Mouse (Mus musculus): Measurements from ENCODE around the gene Adgrg3. TPM values are rescaled to one million over a fixed set of nuclear protein-coding genes. Genes with fewer than 3 reads are reported as not detected.

Adgrg3 gene
- polyA plus RNA-seq, 1 experiment from 2014 or later = 3.7 TPM

DNA sequence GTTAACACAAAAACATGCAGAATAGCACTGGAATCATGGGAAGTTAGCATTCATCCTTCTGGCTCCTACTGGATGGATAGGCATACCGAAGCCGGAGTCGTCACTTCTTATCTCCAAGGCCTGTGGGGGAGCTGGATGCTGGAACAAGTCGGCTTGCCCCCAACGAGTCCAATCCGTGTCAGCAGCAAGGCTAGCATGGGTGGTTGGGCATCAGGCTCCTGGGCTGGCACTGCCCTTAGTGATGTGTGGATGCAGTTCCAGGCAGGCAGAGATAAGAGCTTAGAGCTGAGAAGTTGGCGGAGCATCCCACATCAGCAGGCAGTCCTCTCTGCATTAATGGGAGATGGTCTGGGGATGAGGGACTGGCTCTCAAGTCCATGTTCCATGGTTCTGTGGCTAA lies 29.9 kb upstream of the Adgrg3 start:
- 47% methylated on average over 7 of the region's 7 CpGs for WGBS
- H3K4me3 ChIP-seq (ENCODE audit: control insufficient read depth in 1 of 2, insufficient read depth in 1 of 2, low read depth in 1 of 2, low read length in 2 of 2) = no peak overlapping the region
- no peak for ATAC-seq (ENCODE audit: insufficient number of reproducible peaks, insufficient read depth, low FRiP score, low read depth)
- H3K9ac ChIP-seq (ENCODE audit: low read length) = no peak overlapping the region
- H3K9me3 ChIP-seq (ENCODE audit: control insufficient read depth, low read length) = no peaks in the 10 kb centered on the region
- H3K4me2 ChIP-seq (ENCODE audit: low read length) = no peak overlapping the region
- no peaks in the 10 kb centered on the region for H3K36me3 ChIP-seq (ENCODE audit: control insufficient read depth, insufficient read depth, low read length)
- peaks cover 31 to 50% of the 10 kb centered on the region in 2 experiments for H3K4me1 ChIP-seq (ENCODE audit: control insufficient read depth in 2 of 2, insufficient read depth in 2 of 2, low read length in 2 of 2)
- H3K27me3 ChIP-seq (ENCODE audit: control insufficient read depth, insufficient read depth, low read length) = no peaks in the 10 kb centered on the region
- H3K27ac ChIP-seq (replicated peaks in 1 of 2; ENCODE audit: control insufficient read depth in 1 of 2, insufficient read depth in 1 of 2, low read depth in 2 of 2, low read length in 2 of 2) = no peak overlapping the region

DNA sequence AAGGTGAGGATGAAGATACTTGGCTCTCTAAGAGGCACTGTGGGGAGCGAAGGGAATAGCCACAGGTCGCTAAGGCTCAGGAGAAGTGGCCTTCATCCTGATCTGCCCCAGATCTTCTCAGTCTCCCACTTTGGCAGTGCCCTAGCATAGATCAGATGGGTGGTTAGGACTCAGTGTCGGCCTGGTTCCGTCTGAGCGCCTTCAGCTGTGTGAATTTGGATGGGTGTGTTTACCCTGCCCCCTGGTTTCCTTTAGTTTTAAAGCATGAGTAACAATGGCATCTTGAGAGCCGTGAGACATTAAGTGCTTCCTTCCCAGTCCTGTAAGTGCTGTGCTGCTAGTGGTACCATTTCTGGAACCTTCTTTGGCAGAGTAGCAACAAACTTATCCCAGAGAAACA lies 28.9 kb upstream of the Adgrg3 start:
- Histone ChIP-seq H3K9me3 (ENCODE audit: control insufficient read depth, low read length) (no peaks in the 10 kb centered on the region), H3K27ac (replicated peaks in 1 of 2; ENCODE audit: control insufficient read depth in 1 of 2, insufficient read depth in 1 of 2, low read depth in 2 of 2, low read length in 2 of 2) (no peak overlapping the region), H3K4me3 (ENCODE audit: control insufficient read depth in 1 of 2, insufficient read depth in 1 of 2, low read depth in 1 of 2, low read length in 2 of 2) (no peak overlapping the region), H3K4me1 (ENCODE audit: control insufficient read depth in 2 of 2, insufficient read depth in 2 of 2, low read length in 2 of 2) (peaks cover 28 to 50% of the 10 kb centered on the region in 2 experiments), H3K27me3 (ENCODE audit: control insufficient read depth, insufficient read depth, low read length) (no peaks in the 10 kb centered on the region), H3K4me2 (ENCODE audit: low read length) (no peak overlapping the region), H3K9ac (ENCODE audit: low read length) (no peak overlapping the region), H3K36me3 (ENCODE audit: control insufficient read depth, insufficient read depth, low read length) (no peaks in the 10 kb centered on the region)
- whole genome bisulfite sequencing = 79% methylated on average over 6 of the region's 6 CpGs
- no peak for ATAC-seq (ENCODE audit: insufficient number of reproducible peaks, insufficient read depth, low FRiP score, low read depth)

DNA sequence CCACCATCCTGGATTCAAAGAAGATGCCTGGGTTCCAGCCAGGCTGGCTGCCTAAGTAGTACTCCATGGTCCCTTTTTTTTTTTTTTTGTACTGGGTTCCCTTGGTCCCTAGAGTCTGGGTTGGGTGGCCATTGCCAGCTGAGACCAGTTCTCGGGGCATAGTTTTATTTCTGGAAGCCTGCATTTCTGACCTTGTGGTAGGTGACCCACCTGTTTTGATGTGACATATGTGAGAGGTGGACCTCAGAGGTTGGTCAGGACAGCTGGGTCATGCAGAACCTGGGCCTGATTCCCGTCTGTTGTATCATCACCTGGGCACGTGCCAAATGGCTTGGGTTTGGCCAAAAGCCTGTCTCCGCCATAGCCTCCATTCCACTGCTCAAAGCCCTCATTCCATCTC lies 27.8 kb upstream of the Adgrg3 start:
- H3K4me2 ChIP-seq (ENCODE audit: low read length) = no peak overlapping the region
- H3K27me3 ChIP-seq (ENCODE audit: control insufficient read depth, insufficient read depth, low read length) = no peaks in the 10 kb centered on the region
- ATAC-seq (ENCODE audit: insufficient number of reproducible peaks, insufficient read depth, low FRiP score, low read depth) = no peak
- H3K9me3 ChIP-seq (ENCODE audit: control insufficient read depth, low read length) = no peaks in the 10 kb centered on the region
- H3K4me3 ChIP-seq (ENCODE audit: control insufficient read depth in 1 of 2, insufficient read depth in 1 of 2, low read depth in 1 of 2, low read length in 2 of 2) = no peak overlapping the region
- H3K27ac ChIP-seq (replicated peaks in 1 of 2; ENCODE audit: control insufficient read depth in 1 of 2, insufficient read depth in 1 of 2, low read depth in 2 of 2, low read length in 2 of 2) = no peak overlapping the region
- no peaks in the 10 kb centered on the region for H3K36me3 ChIP-seq (ENCODE audit: control insufficient read depth, insufficient read depth, low read length)
- WGBS = 90% methylated on average over 4 of the region's 4 CpGs
- H3K9ac ChIP-seq (ENCODE audit: low read length) = no peak overlapping the region
- H3K4me1 ChIP-seq (ENCODE audit: control insufficient read depth in 2 of 2, insufficient read depth in 2 of 2, low read length in 2 of 2) = peaks cover 26 to 49% of the 10 kb centered on the region in 2 experiments

DNA sequence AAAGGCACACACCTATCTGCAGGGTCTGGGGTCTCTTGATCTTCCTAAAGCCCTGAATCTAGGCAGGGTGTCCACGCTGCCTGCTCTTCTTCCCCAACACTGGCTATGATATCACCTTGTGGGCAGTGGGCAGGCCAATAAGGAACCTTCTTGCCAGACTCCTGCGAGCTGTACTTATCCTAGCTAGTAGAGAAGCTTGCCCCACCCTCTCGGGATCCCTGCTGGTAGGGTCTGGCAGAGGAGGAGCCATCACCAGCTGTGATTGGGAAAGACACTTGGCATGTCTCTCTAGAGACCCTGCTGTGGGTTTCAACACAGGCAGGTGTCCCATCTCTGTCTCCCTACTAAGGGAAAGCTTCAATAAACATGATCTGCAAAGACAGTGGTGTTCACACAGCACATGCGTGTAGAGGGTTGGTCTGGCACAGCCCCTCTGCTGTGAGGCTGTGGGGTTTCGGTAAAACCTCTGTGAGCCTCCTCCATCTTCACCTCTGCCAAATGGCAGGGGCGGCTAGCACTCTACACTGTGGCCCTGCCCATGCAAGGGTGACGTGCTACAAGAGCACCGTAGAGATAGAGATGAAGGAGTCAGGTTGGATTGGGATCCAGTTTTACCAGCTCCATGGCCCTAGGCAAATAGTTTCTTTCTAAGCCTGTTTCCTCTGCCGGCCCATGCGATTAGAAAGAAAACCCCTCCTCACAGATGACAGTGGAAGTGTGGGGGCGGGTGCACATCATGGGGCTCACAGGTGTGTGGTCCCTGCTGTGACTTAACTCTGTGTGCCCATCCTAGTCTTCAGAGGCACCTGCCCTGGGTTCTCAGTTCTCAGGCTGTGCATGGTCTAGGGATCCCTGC lies 26.7 kb upstream of the Adgrg3 start:
- no peak for ATAC-seq (ENCODE audit: insufficient number of reproducible peaks, insufficient read depth, low FRiP score, low read depth)
- H3K27me3 ChIP-seq (ENCODE audit: control insufficient read depth, insufficient read depth, low read length) = no peaks in the 10 kb centered on the region
- H3K27ac ChIP-seq (replicated peaks in 1 of 2; ENCODE audit: control insufficient read depth in 1 of 2, insufficient read depth in 1 of 2, low read depth in 2 of 2, low read length in 2 of 2) = no peak overlapping the region
- H3K4me2 ChIP-seq (ENCODE audit: low read length) = no peak overlapping the region
- no peak overlapping the region for H3K4me3 ChIP-seq (ENCODE audit: control insufficient read depth in 1 of 2, insufficient read depth in 1 of 2, low read depth in 1 of 2, low read length in 2 of 2)
- 61% methylated on average over 11 of the region's 11 CpGs for WGBS
- H3K9ac ChIP-seq (ENCODE audit: low read length) = no peak overlapping the region
- no peaks in the 10 kb centered on the region for H3K9me3 ChIP-seq (ENCODE audit: control insufficient read depth, low read length)
- no peaks in the 10 kb centered on the region for H3K36me3 ChIP-seq (ENCODE audit: control insufficient read depth, insufficient read depth, low read length)
- H3K4me1 ChIP-seq (ENCODE audit: control insufficient read depth in 2 of 2, insufficient read depth in 2 of 2, low read length in 2 of 2) = peaks cover 26 to 47% of the 10 kb centered on the region in 2 experiments

DNA sequence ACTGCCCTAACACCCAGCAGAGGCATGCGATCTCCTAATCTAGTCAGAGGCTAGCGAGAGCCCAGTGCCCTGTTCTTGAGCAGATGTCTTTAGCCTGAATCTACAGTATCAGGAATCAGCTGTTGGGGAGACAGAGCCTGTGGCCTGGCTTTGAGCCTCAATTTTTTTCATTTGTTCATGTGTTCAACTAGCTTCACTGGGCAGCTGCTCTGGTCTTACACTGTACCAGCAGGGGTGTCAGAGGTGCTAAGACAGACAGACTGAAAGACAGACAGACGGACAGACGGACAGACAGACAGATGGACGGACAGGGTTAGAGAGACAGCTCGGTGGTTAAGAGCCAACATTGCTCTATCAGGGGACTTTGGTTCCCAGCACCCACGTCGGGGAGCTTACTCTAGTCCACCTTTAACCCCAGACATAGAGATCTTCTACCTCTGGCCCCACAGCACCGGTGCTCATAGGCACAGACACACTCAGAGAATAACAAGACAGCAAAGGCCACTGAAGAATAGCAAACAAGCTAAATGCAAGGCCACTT lies 26.0 kb upstream of the Adgrg3 start:
- no peak for ATAC-seq (ENCODE audit: insufficient number of reproducible peaks, insufficient read depth, low FRiP score, low read depth)
- Histone ChIP-seq H3K27me3 (ENCODE audit: control insufficient read depth, insufficient read depth, low read length) (no peaks in the 10 kb centered on the region), H3K9me3 (ENCODE audit: control insufficient read depth, low read length) (no peaks in the 10 kb centered on the region), H3K27ac (replicated peaks in 1 of 2; ENCODE audit: control insufficient read depth in 1 of 2, insufficient read depth in 1 of 2, low read depth in 2 of 2, low read length in 2 of 2) (no peak overlapping the region), H3K4me2 (ENCODE audit: low read length) (no peak overlapping the region), H3K4me1 (ENCODE audit: control insufficient read depth in 2 of 2, insufficient read depth in 2 of 2, low read length in 2 of 2) (peaks cover 26 to 46% of the 10 kb centered on the region in 2 experiments), H3K36me3 (ENCODE audit: control insufficient read depth, insufficient read depth, low read length) (no peaks in the 10 kb centered on the region), H3K4me3 (ENCODE audit: control insufficient read depth in 1 of 2, insufficient read depth in 1 of 2, low read depth in 1 of 2, low read length in 2 of 2) (no peak overlapping the region), H3K9ac (ENCODE audit: low read length) (no peak overlapping the region)
- 76% methylated on average over 9 of the region's 9 CpGs for WGBS

DNA sequence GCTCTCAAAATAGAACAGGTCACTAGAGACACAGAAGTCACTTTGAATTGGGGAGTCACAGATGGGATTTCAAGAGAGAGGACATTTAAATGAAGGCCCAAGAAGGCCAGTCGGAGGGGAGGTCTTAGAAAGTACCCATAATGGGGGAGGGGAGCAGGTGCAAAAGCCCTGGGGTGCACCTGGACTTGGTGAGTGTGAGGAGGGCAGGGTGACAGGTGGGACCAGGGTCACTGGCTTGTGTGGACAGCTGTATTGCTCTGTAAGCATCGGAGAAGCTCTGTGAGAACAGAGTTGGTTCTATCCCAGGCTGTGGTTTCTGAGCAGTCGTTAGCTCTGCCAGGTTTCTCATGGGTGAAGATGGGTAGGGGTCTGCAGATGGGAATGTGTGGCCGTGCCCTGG lies 25.5 kb upstream of the Adgrg3 start:
- no peak overlapping the region for H3K9ac ChIP-seq (ENCODE audit: low read length)
- 76% methylated on average over 4 of the region's 4 CpGs for WGBS
- H3K4me1 ChIP-seq (ENCODE audit: control insufficient read depth in 2 of 2, insufficient read depth in 2 of 2, low read length in 2 of 2) = peaks cover 22 to 41% of the 10 kb centered on the region in 2 experiments
- no peak overlapping the region for H3K4me3 ChIP-seq (ENCODE audit: control insufficient read depth in 1 of 2, insufficient read depth in 1 of 2, low read depth in 1 of 2, low read length in 2 of 2)
- ATAC-seq (ENCODE audit: insufficient number of reproducible peaks, insufficient read depth, low FRiP score, low read depth) = no peak
- no peak overlapping the region for H3K4me2 ChIP-seq (ENCODE audit: low read length)
- H3K36me3 ChIP-seq (ENCODE audit: control insufficient read depth, insufficient read depth, low read length) = no peaks in the 10 kb centered on the region
- H3K27me3 ChIP-seq (ENCODE audit: control insufficient read depth, insufficient read depth, low read length) = no peaks in the 10 kb centered on the region
- H3K27ac ChIP-seq (replicated peaks in 1 of 2; ENCODE audit: control insufficient read depth in 1 of 2, insufficient read depth in 1 of 2, low read depth in 2 of 2, low read length in 2 of 2) = no peak overlapping the region; a peak in 1 of 4 replicates
- no peaks in the 10 kb centered on the region for H3K9me3 ChIP-seq (ENCODE audit: control insufficient read depth, low read length)

DNA sequence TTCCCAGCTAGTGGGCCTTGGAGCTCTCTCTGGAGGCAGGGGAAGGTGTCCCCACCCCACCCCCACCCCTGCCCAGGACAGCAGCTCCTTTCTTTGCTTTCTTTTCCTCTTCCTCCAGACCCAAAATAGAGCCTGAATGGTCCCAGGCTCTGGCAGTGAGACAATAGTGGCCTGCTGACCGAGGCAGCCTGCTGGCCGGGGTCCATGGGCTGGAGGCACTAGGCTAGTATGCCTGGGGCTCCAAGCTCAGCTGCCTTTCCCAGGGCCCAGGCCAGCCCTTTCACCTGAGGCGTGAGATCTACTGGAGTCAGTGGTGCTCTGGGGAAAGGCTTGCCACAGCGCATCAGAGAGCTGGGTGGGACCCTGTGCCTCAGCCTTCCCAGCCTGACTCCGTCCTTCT lies 25.0 kb upstream of the Adgrg3 start:
- H3K4me3 ChIP-seq (ENCODE audit: control insufficient read depth in 1 of 2, insufficient read depth in 1 of 2, low read depth in 1 of 2, low read length in 2 of 2) = no peak overlapping the region
- no peaks in the 10 kb centered on the region for H3K27me3 ChIP-seq (ENCODE audit: control insufficient read depth, insufficient read depth, low read length)
- peak overlapping the region; percentile 29 to 35; a peak in 3 of 4 replicates for H3K27ac ChIP-seq (replicated peaks in 1 of 2; ENCODE audit: control insufficient read depth in 1 of 2, insufficient read depth in 1 of 2, low read depth in 2 of 2, low read length in 2 of 2)
- no peak overlapping the region for H3K4me2 ChIP-seq (ENCODE audit: low read length)
- no peaks in the 10 kb centered on the region for H3K36me3 ChIP-seq (ENCODE audit: control insufficient read depth, insufficient read depth, low read length)
- H3K9ac ChIP-seq (ENCODE audit: low read length) = peak overlapping the region; percentile 17; the same call in 1 of the 2 replicates
- no peak for ATAC-seq (ENCODE audit: insufficient number of reproducible peaks, insufficient read depth, low FRiP score, low read depth)
- no peaks in the 10 kb centered on the region for H3K9me3 ChIP-seq (ENCODE audit: control insufficient read depth, low read length)
- H3K4me1 ChIP-seq (ENCODE audit: control insufficient read depth in 2 of 2, insufficient read depth in 2 of 2, low read length in 2 of 2) = peaks cover 20 to 39% of the 10 kb centered on the region in 2 experiments
- 51% methylated on average over 5 of the region's 5 CpGs for WGBS
